Mouse (Mus musculus) T-helper 2 cell (primary cell): ENCODE results near the gene 1700029P11Rik.

ENCODE experiments used
- in situ Hi-C: fragments of 300-600 bp; cut with MboI, MseI; formaldehyde crosslinking; loops from one replicate; pipeline ENCODE4 v1.15.1; 2025; ENCODE audit warnings: high pct_unique_total_duplicates

1700029P11Rik gene

GRCm38 (mm10) chr15:82011947-82012346 lies 31.6 kb downstream of the 1700029P11Rik start:
- in situ Hi-C loops = no loop called here

GRCm38 (mm10) chr15:82014745-82015391 lies 34.5 kb downstream of the 1700029P11Rik start:
- in situ Hi-C loops = no loop called here

GRCm38 (mm10) chr15:82015392-82016100 lies 35.2 kb downstream of the 1700029P11Rik start:
- in situ Hi-C loops = no loop called here

GRCm38 (mm10) chr15:82016101-82016808 lies 35.9 kb downstream of the 1700029P11Rik start:
- in situ Hi-C loops = no loop called here

- in situ Hi-C loops = no loop called here
Observed at GRCm38 (mm10) chr15:82016830-82017229, 36.5 kb downstream of the 1700029P11Rik start.

GRCm38 (mm10) chr15:82017461-82017860 lies 37.1 kb downstream of the 1700029P11Rik start:
- in situ Hi-C loops = no loop called here

- in situ Hi-C loops = no loop called here
Observed at GRCm38 (mm10) chr15:82019288-82019687, 38.9 kb downstream of the 1700029P11Rik start.

- in situ Hi-C loops = no loop called here
Observed at GRCm38 (mm10) chr15:82022535-82023088, 42.3 kb downstream of the 1700029P11Rik start.

GRCm38 (mm10) chr15:82023965-82024635 lies 43.8 kb downstream of the 1700029P11Rik start:
- in situ Hi-C loops = no loop called here

GRCm38 (mm10) chr15:82027276-82027675 lies 46.9 kb downstream of the 1700029P11Rik start:
- in situ Hi-C loops = no loop called here

- in situ Hi-C loops = no loop called here
Observed at GRCm38 (mm10) chr15:82027726-82028125, 47.4 kb downstream of the 1700029P11Rik start.
